In the genomic region with DNA sequence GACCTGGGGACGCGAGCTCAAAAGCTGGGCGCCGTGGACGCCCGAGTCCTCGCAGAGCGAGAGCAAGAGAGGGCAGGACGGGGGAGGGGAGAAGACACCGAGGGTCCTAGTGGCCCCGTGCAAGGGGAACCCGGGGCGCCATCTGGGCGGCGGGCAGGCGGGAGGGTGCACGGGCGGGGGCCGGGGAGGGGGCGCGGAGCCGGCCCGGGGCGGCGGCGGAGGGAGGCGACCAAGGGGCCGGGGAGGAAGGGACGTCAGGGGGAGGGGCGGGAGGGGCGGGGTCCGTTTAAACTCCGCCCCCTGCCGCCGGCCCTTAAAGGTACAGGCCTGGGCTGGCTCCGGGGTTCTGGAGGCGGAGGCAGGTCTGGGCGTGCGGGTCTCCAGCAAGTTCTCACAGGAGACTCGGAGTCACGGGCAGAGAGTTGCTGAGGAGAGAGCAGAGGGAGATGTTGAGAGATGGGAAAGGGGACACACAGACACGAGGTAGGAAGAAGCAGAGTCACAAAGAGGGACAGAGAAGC, we compare ENCODE assay signal across 7 mouse cellular contexts. TPM values are rescaled to one million over a fixed set of nuclear protein-coding genes. Genes with fewer than 3 reads are reported as not detected.
DNase-seq lines count a peak whose midpoint lies in the region; ATAC-seq and TF ChIP-seq lines count a peak whose summit lies in the region.

A gene (minus strand): TSS at position 231 of the 521 bp plus-strand sequence.

- peak within 1 kb of the TSS; percentile 93 for H3K4me3 ChIP-seq in intestine, embryonic 16.5 days (ENCODE audit: low read length)
- peak within 1 kb of the TSS; percentile 92 for H3K4me3 ChIP-seq in limb, embryonic 10.5 days
- H3K4me3 ChIP-seq in midbrain, embryonic 12.5 days: peak within 1 kb of the TSS; percentile 98
- peak within 1 kb of the TSS; percentile 99 for H3K4me3 ChIP-seq in small intestine, adult 2 months (ENCODE audit: low read depth, low read length)

- TF ChIP-seq POLR2A in small intestine, adult 2 months (IDR thresholded peaks at IDR 0.05; ENCODE audit: low read depth, low read length): peak; percentile 55; the same call in 1 of the 2 replicates

- peak within 1 kb of the TSS; percentile 87 for H3K4me2 ChIP-seq in intestine, embryonic 16.5 days (ENCODE audit: low read depth, low read length)
- peak within 1 kb of the TSS; percentile 95 for H3K4me2 ChIP-seq in midbrain, embryonic 12.5 days (replicated peaks)

- no peaks in the 10 kb centered on the region for H3K27me3 ChIP-seq in intestine, embryonic 16.5 days (replicated peaks; ENCODE audit: control insufficient read depth, insufficient read depth, low read length)
- H3K27me3 ChIP-seq in limb, embryonic 10.5 days (ENCODE audit: low read depth, poor library complexity, severe bottlenecking): no peaks in the 10 kb centered on the region
- peaks cover 14% of the 10 kb centered on the region for H3K27me3 ChIP-seq in midbrain, embryonic 12.5 days
- no peaks in the 10 kb centered on the region for H3K27me3 ChIP-seq in small intestine, adult 2 months (ENCODE audit: control insufficient read depth, insufficient read depth, low read length)

- WGBS in intestine, embryonic 16.5 days: under 1% methylated on average over 27 of the region's 42 CpGs
- under 1% methylated on average over 28 of the region's 42 CpGs for WGBS in limb, embryonic 10.5 days
- WGBS in midbrain, embryonic 12.5 days: 1% methylated on average over 12 of the region's 42 CpGs
- WGBS in small intestine, adult 2 months: 2% methylated on average over 37 of the region's 42 CpGs

- H3K27ac ChIP-seq in intestine, embryonic 16.5 days (ENCODE audit: low read length): peak within 1 kb of the TSS; percentile 70
- H3K27ac ChIP-seq in limb, embryonic 10.5 days: peak within 1 kb of the TSS; percentile 89
- H3K27ac ChIP-seq in midbrain, embryonic 12.5 days (replicated peaks): peak within 1 kb of the TSS; percentile 83
- H3K27ac ChIP-seq in small intestine, adult 2 months (ENCODE audit: insufficient read depth, low read depth, low read length): peak within 1 kb of the TSS; percentile 14; the same call in 1 of the 2 replicates

- ATAC-seq in intestine, embryonic 16.5 days: peak; percentile 88
- ATAC-seq in midbrain, embryonic 12.5 days (ENCODE audit: low FRiP score, low read depth): peak; percentile 81

- peaks cover 25% of the 10 kb centered on the region for H3K4me1 ChIP-seq in intestine, embryonic 16.5 days (ENCODE audit: control insufficient read depth, insufficient read depth, low read length)
- peaks cover 36% of the 10 kb centered on the region for H3K4me1 ChIP-seq in limb, embryonic 10.5 days
- peaks cover 31% of the 10 kb centered on the region for H3K4me1 ChIP-seq in midbrain, embryonic 12.5 days
- H3K4me1 ChIP-seq in small intestine, adult 2 months (ENCODE audit: control insufficient read depth, insufficient read depth, insufficient read length, low read length): peaks cover 15% of the 10 kb centered on the region

- DNase-seq in adrenal gland, postnatal 10 days: peak; percentile 89
- DNase-seq in embryo, embryonic 11.5 days (ENCODE audit: low read depth, low spot score): peak; percentile 63
- DNase-seq in gastrocnemius, postnatal 4 days (ENCODE audit: low spot score in 2 of 2): peak; percentile 74 to 78
- peak; percentile 93 for DNase-seq in limb, embryonic 10.5 days (ENCODE audit: low spot score)

- H3K9me3 ChIP-seq in intestine, embryonic 16.5 days (ENCODE audit: control insufficient read depth, low read length): no peaks in the 10 kb centered on the region
- H3K9me3 ChIP-seq in limb, embryonic 10.5 days (replicated peaks): no peaks in the 10 kb centered on the region
- H3K9me3 ChIP-seq in midbrain, embryonic 12.5 days: no peaks in the 10 kb centered on the region

- peaks cover 3% of the 10 kb centered on the region for H3K36me3 ChIP-seq in intestine, embryonic 16.5 days (ENCODE audit: control insufficient read depth, insufficient read depth, low read length)
- peaks cover 30% of the 10 kb centered on the region for H3K36me3 ChIP-seq in limb, embryonic 10.5 days
- peaks cover 9% of the 10 kb centered on the region; the same call in 1 of the 2 replicates for H3K36me3 ChIP-seq in midbrain, embryonic 12.5 days
- no peaks in the 10 kb centered on the region for H3K36me3 ChIP-seq in small intestine, adult 2 months (ENCODE audit: control insufficient read depth, insufficient read depth, low read length)

- 0 out of 2 replicates have a peak, but pooled peaks have one; percentile 3 for TF ChIP-seq CTCF in small intestine, adult 2 months (IDR thresholded peaks at IDR 0.05; ENCODE audit: extremely low read depth, insufficient read length, insufficient replicate concordance, low read depth, low read length)

- H3K9ac ChIP-seq in intestine, embryonic 16.5 days (ENCODE audit: low read depth, low read length): peak within 1 kb of the TSS; percentile 90
- H3K9ac ChIP-seq in midbrain, embryonic 12.5 days (replicated peaks): peak within 1 kb of the TSS; percentile 84

RNA-seq across cellular contexts. Expression of the gene that starts here (rescaled TPM):
- 10 to 100 TPM; 35.0 to 37.1 TPM for total RNA-seq in adrenal gland, postnatal 10 days (2021)
- 10 to 100 TPM; 18.9 to 20.5 TPM for total RNA-seq in gastrocnemius, postnatal 4 days (2021)
- polyA plus RNA-seq in intestine, embryonic 16.5 days (2015; fragmentation: Nextera tagmentation; extraction: Ambion mirVana): 3.7 and 4.4 TPM in 2 replicates
- 7.6 and 8.0 TPM in 2 replicates for polyA plus RNA-seq in limb, embryonic 10.5 days (2016; fragmentation: Nextera tagmentation; extraction: Ambion mirVana)
- 16.4 and 20.9 TPM in 2 replicates for polyA plus RNA-seq in midbrain, embryonic 12.5 days (2016; fragmentation: Nextera tagmentation; extraction: Ambion mirVana)
- polyA plus RNA-seq in small intestine, adult 2 months (2012; rRNA removed): 11.6 and 27.4 TPM in 2 replicates

Comparison
In these comparisons a context has a peak if more than half of its experiments do, and no peak if none do; other contexts are left out.
1. Peak in every context shown above with its lines: DNase-seq, ATAC-seq, H3K4me3 ChIP-seq and H3K27ac ChIP-seq.
2. H3K27ac ChIP-seq: peak in every context shown above with its lines; median percentile 89 in limb, embryonic 10.5 days; 83 in midbrain, embryonic 12.5 days; 70 in intestine, embryonic 16.5 days; 14 in small intestine, adult 2 months.